Mouse (Mus musculus): Measurements from ENCODE around the gene Casp7. TPM values are rescaled to one million over a fixed set of nuclear protein-coding genes. Genes with fewer than 3 reads are reported as not detected.

Casp7 gene
- polyA plus RNA-seq, 1 experiment from 2014 or later, result 16.7 TPM

- H3K9me3 ChIP-seq (replicated peaks), result no peaks in the 10 kb centered on the region
- peaks cover 14% of the 10 kb centered on the region for H3K4me1 ChIP-seq
- no peak overlapping the region for H3K4me3 ChIP-seq
- no peak overlapping the region for H3K4me2 ChIP-seq (replicated peaks)
- H3K27me3 ChIP-seq, result no peaks in the 10 kb centered on the region
- no peaks in the 10 kb centered on the region for H3K36me3 ChIP-seq
- ATAC-seq (ENCODE audit: low FRiP score), result no peak
- H3K27ac ChIP-seq, result no peak overlapping the region
- H3K9ac ChIP-seq, result no peak overlapping the region
- 41% methylated on average over 13 of the region's 13 CpGs for WGBS
These were observed 87.9 kb downstream of the Casp7 start for GRCm38 (mm10) chr19:56484630-56485375.

DNA sequence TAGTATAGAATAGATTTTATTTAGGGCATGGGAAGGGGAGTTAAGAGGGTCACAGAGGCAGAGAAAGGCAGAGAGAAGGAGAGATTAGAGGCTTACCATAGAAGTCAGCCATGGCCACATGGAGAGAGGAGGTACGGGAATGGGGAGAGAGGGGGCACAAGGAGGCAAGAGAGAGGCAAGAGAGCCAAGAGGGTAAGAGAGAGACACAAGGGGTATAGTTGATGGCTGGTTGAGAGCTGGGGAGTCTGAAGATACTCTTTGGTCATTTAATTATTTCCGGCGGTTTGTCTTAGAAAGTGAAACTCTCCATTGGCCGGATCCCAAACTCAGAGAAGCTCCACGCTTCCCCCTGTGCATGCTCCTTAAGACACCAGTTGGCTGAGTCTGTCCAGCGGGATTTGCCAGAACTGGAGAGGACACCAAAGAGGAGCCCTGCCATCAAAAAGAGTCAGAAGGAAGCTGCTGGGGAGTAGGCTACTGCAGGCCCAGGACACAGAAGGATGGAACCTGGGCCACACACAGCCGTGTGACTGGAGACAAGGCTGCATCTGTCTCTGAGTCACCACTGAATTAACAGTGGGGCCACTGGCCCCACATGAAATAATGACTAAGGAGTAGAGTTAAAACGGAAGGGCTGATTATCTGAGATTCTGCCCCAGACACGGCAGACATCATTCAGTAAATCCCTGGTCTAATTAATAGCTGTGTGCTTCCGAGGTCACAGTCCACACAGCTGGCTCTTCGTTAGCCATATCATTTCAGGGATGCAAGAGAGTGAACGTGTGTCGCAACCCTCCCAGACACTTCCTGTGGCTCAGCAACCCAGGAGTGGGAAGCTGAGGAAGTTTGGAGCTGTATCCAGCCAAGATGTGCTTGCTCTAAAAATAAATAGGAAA, 88.7 kb downstream of the Casp7 start:
- peaks cover 14% of the 10 kb centered on the region for H3K4me1 ChIP-seq
- WGBS, result 69% methylated on average over 13 of the region's 13 CpGs
- ATAC-seq (ENCODE audit: low FRiP score), result no peak
- no peaks in the 10 kb centered on the region for H3K9me3 ChIP-seq (replicated peaks)
- no peaks in the 10 kb centered on the region for H3K36me3 ChIP-seq
- H3K4me2 ChIP-seq (replicated peaks), result no peak overlapping the region
- H3K9ac ChIP-seq, result no peak overlapping the region
- H3K27me3 ChIP-seq, result no peaks in the 10 kb centered on the region
- no peak overlapping the region for H3K27ac ChIP-seq
- no peak overlapping the region for H3K4me3 ChIP-seq

- WGBS, result 89% methylated on average over 7 of the region's 7 CpGs
These were observed 90.0 kb downstream of the Casp7 start for GRCm38 (mm10) chr19:56486926-56487325.

GRCm38 (mm10) chr19:56487339-56487738, 90.4 kb downstream of the Casp7 start:
- WGBS, result 93% methylated on average over 2 of the region's 2 CpGs
- no peaks in the 10 kb centered on the region for H3K27me3 ChIP-seq
- peaks cover 14% of the 10 kb centered on the region for H3K4me1 ChIP-seq
- H3K9me3 ChIP-seq (replicated peaks), result no peaks in the 10 kb centered on the region
- H3K4me2 ChIP-seq (replicated peaks), result no peak overlapping the region
- H3K4me3 ChIP-seq, result no peak overlapping the region
- no peak overlapping the region for H3K27ac ChIP-seq
- no peak for ATAC-seq (ENCODE audit: low FRiP score)
- H3K9ac ChIP-seq, result no peak overlapping the region
- H3K36me3 ChIP-seq, result no peaks in the 10 kb centered on the region

More at GRCm38 (mm10) chr19:56486926-56487325, 90.0 kb downstream of the Casp7 start:
- H3K4me1 ChIP-seq, result peaks cover 14% of the 10 kb centered on the region
- H3K9me3 ChIP-seq (replicated peaks), result no peaks in the 10 kb centered on the region
- ATAC-seq (ENCODE audit: low FRiP score), result no peak
- no peaks in the 10 kb centered on the region for H3K27me3 ChIP-seq
- H3K27ac ChIP-seq, result no peak overlapping the region
- H3K9ac ChIP-seq, result no peak overlapping the region
- no peak overlapping the region for H3K4me2 ChIP-seq (replicated peaks)
- no peak overlapping the region for H3K4me3 ChIP-seq
- H3K36me3 ChIP-seq, result no peaks in the 10 kb centered on the region

- no peak overlapping the region for H3K27ac ChIP-seq
- H3K4me1 ChIP-seq, result peaks cover 14% of the 10 kb centered on the region
- H3K4me3 ChIP-seq, result no peak overlapping the region
- no peaks in the 10 kb centered on the region for H3K36me3 ChIP-seq
- WGBS, result 84% methylated on average over 6 of the region's 6 CpGs
- no peaks in the 10 kb centered on the region for H3K9me3 ChIP-seq (replicated peaks)
- no peaks in the 10 kb centered on the region for H3K27me3 ChIP-seq
- ATAC-seq (ENCODE audit: low FRiP score), result no peak
- H3K4me2 ChIP-seq (replicated peaks), result no peak overlapping the region
- H3K9ac ChIP-seq, result no peak overlapping the region
These were observed 92.7 kb downstream of the Casp7 start for GRCm38 (mm10) chr19:56489601-56490000.

Other genes with a start within 250 kb of the Casp7 start
- gene Habp2, start 110.0 kb upstream of the Casp7 start, polyA plus RNA-seq (2016; fragmentation: Nextera tagmentation; extraction: Ambion mirVana), result 0.08 TPM in 1 of 2 replicates, not detected in the other
- gene Nrap, start 7.1 kb upstream of the Casp7 start, polyA plus RNA-seq (2016; fragmentation: Nextera tagmentation; extraction: Ambion mirVana), result 0.21 and 0.28 TPM in 2 replicates
- gene Plekhs1, start 64.5 kb downstream of the Casp7 start, polyA plus RNA-seq (2016; fragmentation: Nextera tagmentation; extraction: Ambion mirVana), result 0.18 TPM in 2 replicates
- 16.7 and 19.7 TPM in 2 replicates for gene Dclre1a, start 151.1 kb downstream of the Casp7 start, polyA plus RNA-seq (2016; fragmentation: Nextera tagmentation; extraction: Ambion mirVana)
- gene Nhlrc2, start 151.1 kb downstream of the Casp7 start, polyA plus RNA-seq (2016; fragmentation: Nextera tagmentation; extraction: Ambion mirVana), result 13.3 and 15.0 TPM in 2 replicates